Mouse (Mus musculus) lung, embryonic 14.5 days (tissue): ENCODE data around the gene Entpd2. TPM values are rescaled to one million over a fixed set of nuclear protein-coding genes. Genes with fewer than 3 reads are reported as not detected.
A peak's percentile ranks its signal among the peaks of the same experiment; 100 is the strongest.

Experiments used
- ATAC-seq: fragments of 200-750 bp; cut with Nextera tagmentation; 2 replicates; pipeline ENCODE4 v1.8.0; 2017; ENCODE audit warnings: mild to moderate bottlenecking, moderate TSS enrichment, moderate library complexity; ENCODE audit not compliant: insufficient read depth
- DNase-seq: peaks from one replicate; pipeline ENCODE4 v3.0.0-alpha.2; 2015
- H3K27ac ChIP-seq: fragments of 300-500 bp; sonication (generic); 2 replicates; pipeline ENCODE4 v1.5.1; 2014; ENCODE audit warnings: low read depth, mild to moderate bottlenecking, moderate library complexity
- H3K27me3 ChIP-seq: fragments of 300-500 bp; sonication (generic); 2 replicates; pipeline ENCODE4 v1.6.1; 2014; ENCODE audit warnings: low read length, control low read depth; ENCODE audit not compliant: insufficient read depth
- H3K36me3 ChIP-seq: fragments of 300-500 bp; sonication (generic); 2 replicates; pipeline ENCODE4 v1.6.1; 2014; ENCODE audit warnings: control low read depth; ENCODE audit not compliant: insufficient read depth
- H3K4me1 ChIP-seq: fragments of 300-500 bp; sonication (generic); 2 replicates; pipeline ENCODE4 v1.6.1; 2014; ENCODE audit warnings: antibody characterized with exemption, control low read depth; ENCODE audit not compliant: insufficient read depth
- H3K4me2 ChIP-seq: fragments of 300-500 bp; sonication (generic); 2 replicates; pipeline ENCODE4 v1.6.1; 2014; ENCODE audit warnings: mild to moderate bottlenecking
- H3K4me3 ChIP-seq: fragments of 300-500 bp; sonication (generic); 2 replicates; pipeline ENCODE4 v1.5.1; 2014; ENCODE audit warnings: low read depth, low read length
- H3K9ac ChIP-seq: fragments of 300-500 bp; sonication (generic); 2 replicates; pipeline ENCODE4 v1.6.1; 2014
- H3K9me3 ChIP-seq: fragments of 300-500 bp; sonication (generic); 2 replicates; pipeline ENCODE4 v1.6.1; 2016; ENCODE audit warnings: low read depth, low read length, control low read depth
- CTCF ChIP-seq: IDR thresholded peaks from 2 replicates; pipeline ENCODE4 v1.5.1; 2016; ENCODE audit warnings: antibody characterized with exemption, low read depth
- WGBS: fragments of 180-500 bp; shearing (Covaris S2); extraction: QIAGEN DNeasy Blood & Tissue Kit; methylation state at CpG from one replicate; pipeline ENCODE4 v1.1.7; 2014; 5-methylcytosine and 5-hydroxymethylcytosine counted together
- polyA plus RNA-seq: library from polyadenylated mRNA; unstranded; fragments of >200 nt; fragmentation: Nextera tagmentation; extraction: Ambion mirVana; gene quantifications from 2 replicates; pipeline ENCODE4 v1.2.1, GENCODE M21; 2014

Entpd2 gene
- polyA plus RNA-seq, 1 experiment from 2014 or later = 0.92 TPM

- no peak for DNase-seq
- Histone ChIP-seq H3K9me3 (no peaks in the 10 kb centered on the region), H3K4me1 (no peaks in the 10 kb centered on the region), H3K9ac (no peak within 1 kb of the TSS), H3K27me3 (peaks cover 27% of the 10 kb centered on the region), H3K4me2 (no peak within 1 kb of the TSS), H3K4me3 (no peak within 1 kb of the TSS), H3K27ac (no peak within 1 kb of the TSS), H3K36me3 (no peaks in the 10 kb centered on the region)
- ATAC-seq = no peak
- 54% methylated on average over 17 of the region's 17 CpGs for WGBS
- TF ChIP-seq CTCF = no peak
These were observed 27.1 kb downstream of the Entpd2 start, which contains the start of gene Fut7 for GRCm38 (mm10) chr2:25422587-25423410. Gene Fut7, plus strand, starts transcription at chr2:25423267.

- H3K9ac ChIP-seq = no peak overlapping the region
- no peak for ATAC-seq
- WGBS = 75% methylated on average over 1 of the region's 1 CpGs
These were observed 28.0 kb downstream of the Entpd2 start for GRCm38 (mm10) chr2:25423626-25424025.

GRCm38 (mm10) chr2:25425481-25425880 lies 29.8 kb downstream of the Entpd2 start:
- no peak for TF ChIP-seq CTCF
- Histone ChIP-seq H3K4me3 (no peak overlapping the region), H3K27ac (no peak overlapping the region), H3K27me3 (peaks cover 38% of the 10 kb centered on the region), H3K9me3 (no peaks in the 10 kb centered on the region), H3K36me3 (no peaks in the 10 kb centered on the region), H3K4me2 (no peak overlapping the region), H3K9ac (no peak overlapping the region), H3K4me1 (no peaks in the 10 kb centered on the region)
- ATAC-seq = no peak
- no peak for DNase-seq
- WGBS = 44% methylated on average over 27 of the region's 27 CpGs

More at GRCm38 (mm10) chr2:25423626-25424025, 28.0 kb downstream of the Entpd2 start:
- Histone ChIP-seq H3K4me1 (no peaks in the 10 kb centered on the region), H3K4me2 (no peak overlapping the region), H3K27ac (no peak overlapping the region), H3K4me3 (no peak overlapping the region), H3K9me3 (no peaks in the 10 kb centered on the region), H3K27me3 (peaks cover 27% of the 10 kb centered on the region), H3K36me3 (no peaks in the 10 kb centered on the region)
- no peak for TF ChIP-seq CTCF
- DNase-seq = no peak

DNA sequence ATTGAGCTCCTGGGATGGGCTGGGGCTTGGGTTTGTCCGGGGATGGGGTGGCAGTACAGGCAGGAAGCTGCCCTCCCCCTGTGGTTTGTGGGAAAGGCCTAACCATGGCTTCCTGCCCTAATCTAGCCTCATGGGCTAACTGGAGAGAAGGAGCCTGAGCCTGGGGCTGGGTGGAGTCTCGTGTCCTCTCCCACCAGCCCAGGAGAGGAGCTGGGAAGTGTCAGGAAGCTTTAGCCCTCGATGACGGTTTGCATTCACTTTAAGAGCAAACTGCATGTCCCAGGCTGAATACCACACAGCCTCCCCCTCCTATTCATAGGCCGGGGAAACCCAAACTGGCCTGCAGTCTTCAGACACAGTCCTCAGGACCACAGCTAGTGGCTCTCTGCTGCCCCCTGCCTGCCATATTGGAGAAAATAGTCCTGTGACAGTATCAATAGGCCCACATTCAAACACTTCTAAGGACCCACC lies 31.1 kb downstream of the Entpd2 start:
- DNase-seq (peak; percentile 85), ATAC-seq (no peak)
- WGBS = 34% methylated on average over 5 of the region's 5 CpGs
- Histone ChIP-seq H3K4me3 (no peak overlapping the region), H3K4me1 (no peaks in the 10 kb centered on the region), H3K36me3 (no peaks in the 10 kb centered on the region), H3K27me3 (peaks cover 43% of the 10 kb centered on the region), H3K27ac (no peak overlapping the region), H3K9ac (no peak overlapping the region), H3K4me2 (no peak overlapping the region), H3K9me3 (no peaks in the 10 kb centered on the region)
- peak; percentile 87 for TF ChIP-seq CTCF

DNA sequence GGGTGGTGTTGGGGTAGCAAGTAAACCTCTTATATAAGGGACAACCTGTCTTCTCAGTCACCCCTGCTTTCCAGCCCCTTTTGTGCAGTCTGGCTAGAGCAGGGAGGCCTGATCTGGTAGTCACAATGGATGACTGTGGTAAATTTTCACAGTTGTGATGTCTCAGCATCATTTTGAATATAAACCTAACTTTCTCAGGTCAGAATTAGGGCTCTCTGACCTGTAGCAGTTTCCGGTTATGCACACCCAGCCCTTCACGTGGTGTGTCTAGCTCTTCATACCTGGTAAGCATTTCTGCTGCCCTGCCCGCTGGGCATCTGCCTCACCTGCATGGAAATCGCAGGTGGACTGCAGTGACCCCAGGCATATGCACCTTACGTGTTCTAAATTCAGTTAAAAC lies 31.6 kb downstream of the Entpd2 start:
- peaks cover 43% of the 10 kb centered on the region for H3K27me3 ChIP-seq
- H3K4me3 ChIP-seq = no peak overlapping the region
- no peaks in the 10 kb centered on the region for H3K4me1 ChIP-seq
- no peaks in the 10 kb centered on the region for H3K36me3 ChIP-seq
- no peak for TF ChIP-seq CTCF
- ATAC-seq (no peak), DNase-seq (no peak)
- no peak overlapping the region for H3K9ac ChIP-seq
- no peaks in the 10 kb centered on the region for H3K9me3 ChIP-seq
- H3K27ac ChIP-seq = no peak overlapping the region
- 84% methylated on average over 5 of the region's 5 CpGs for WGBS
- H3K4me2 ChIP-seq = no peak overlapping the region

DNA sequence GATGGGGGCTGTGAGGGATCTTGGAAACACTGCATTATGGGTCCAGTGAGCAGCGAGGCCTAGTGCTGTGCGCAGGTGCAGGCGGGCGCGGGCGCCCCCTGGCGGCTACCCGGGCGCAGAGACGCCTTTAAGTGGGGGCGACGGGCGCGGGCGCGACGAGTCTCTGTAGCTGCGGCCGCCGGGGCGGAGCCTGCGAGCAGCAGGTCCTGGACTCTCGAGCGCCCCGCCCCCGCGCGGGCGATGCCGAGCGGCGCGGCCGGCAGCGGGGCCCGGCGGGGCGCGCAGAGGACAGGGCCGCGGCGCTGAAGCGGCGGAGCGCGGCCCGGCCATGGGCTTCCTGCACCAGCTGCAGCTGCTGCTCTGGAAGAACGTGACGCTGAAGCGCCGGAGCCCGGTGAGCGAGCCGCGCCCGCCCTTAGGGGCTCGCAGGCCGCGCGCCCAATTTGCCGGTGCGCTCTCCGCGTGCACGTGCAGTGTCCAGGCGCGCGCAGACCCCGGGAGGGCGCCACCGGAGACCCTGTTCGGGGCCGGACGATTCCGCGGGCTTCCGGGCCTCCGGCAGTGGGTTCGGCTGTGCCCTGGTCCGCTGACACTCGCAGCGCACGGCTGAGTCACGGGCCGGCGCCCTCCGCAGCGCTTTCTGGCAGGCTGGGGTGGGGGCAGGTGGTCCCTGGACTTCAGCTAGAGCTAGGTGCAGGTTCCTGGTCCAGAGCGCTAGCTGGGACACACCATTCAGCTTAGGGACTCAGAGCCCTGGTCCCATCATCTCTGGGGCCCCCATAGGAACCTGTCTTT lies 33.0 kb downstream of the Entpd2 start, which contains the start of gene Abca2:
TSS of gene Abca2 (plus strand) at position 262 of the 795 bp plus-strand sequence.
- Histone ChIP-seq H3K36me3 (no peaks in the 10 kb centered on the region), H3K4me1 (no peaks in the 10 kb centered on the region), H3K27me3 (peaks cover 41% of the 10 kb centered on the region), H3K4me3 (peak within 1 kb of the TSS; percentile 66), H3K4me2 (peak within 1 kb of the TSS; percentile 97), H3K27ac (no peak within 1 kb of the TSS), H3K9ac (peak within 1 kb of the TSS; percentile 68), H3K9me3 (no peaks in the 10 kb centered on the region)
- WGBS = under 1% methylated on average over 74 of the region's 89 CpGs
- ATAC-seq = peak; percentile 90
- DNase-seq = peak; percentile 95
- TF ChIP-seq CTCF = peak; percentile 75
